Mouse (Mus musculus) bone marrow, adult 2 months (tissue): ENCODE results near the gene Ttc26.

Experiments used
- CTCF ChIP-seq: fragments of 200-500 bp; IDR thresholded peaks from 2 replicates; pipeline ENCODE4 v1.5.1; 2011; ENCODE audit warnings: low read length, control low read depth; ENCODE audit not compliant: control insufficient read depth, insufficient read depth
- POLR2A ChIP-seq: fragments of 200-500 bp; IDR thresholded peaks from 2 replicates; pipeline ENCODE4 v1.6.1; 2011; ENCODE audit warnings: low read depth, mild to moderate bottlenecking, control low read depth, low read length, borderline replicate concordance; ENCODE audit not compliant: control insufficient read depth

DNA sequence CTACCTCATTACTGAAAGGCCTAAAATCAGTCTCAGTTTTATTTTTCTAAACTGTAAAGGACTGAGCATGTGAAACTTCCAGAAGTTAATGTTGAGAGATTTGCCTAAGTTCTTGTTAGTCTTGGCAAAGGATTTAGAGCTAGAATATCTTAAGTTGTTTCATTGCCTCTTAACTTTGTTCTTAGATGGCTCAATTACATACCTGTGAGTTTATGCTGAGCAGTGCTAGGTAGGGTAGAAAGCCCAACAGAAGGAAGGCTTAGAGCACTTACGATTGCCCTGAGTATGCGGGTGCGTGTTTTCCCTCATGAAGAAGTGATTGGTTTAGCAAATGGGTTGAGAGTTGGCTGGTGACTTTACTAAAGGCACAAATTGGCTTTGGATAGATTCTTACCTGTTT lies 76.8 kb downstream of the Ttc26 start:
- TF ChIP-seq CTCF (no peak), POLR2A (no peak)
